Mouse (Mus musculus) hindbrain, embryonic 10.5 days (tissue): Measurements from ENCODE around the gene Ppp3ca. TPM values are rescaled to one million over a fixed set of nuclear protein-coding genes. Genes with fewer than 3 reads are reported as not detected.

Experiments used
- DNase-seq: peaks from one replicate; pipeline ENCODE4 v3.0.0-alpha.2; 2017; ENCODE audit warnings: low spot score
- H3K27ac ChIP-seq: fragments of 300-500 bp; sonication (generic); 2 replicates; pipeline ENCODE4 v1.5.1; 2016; ENCODE audit warnings: mild to moderate bottlenecking, moderate library complexity
- H3K27me3 ChIP-seq: fragments of 300-500 bp; sonication (generic); 2 replicates; pipeline ENCODE4 v1.6.1; 2016; ENCODE audit warnings: mild to moderate bottlenecking; ENCODE audit not compliant: poor library complexity, insufficient read depth, severe bottlenecking
- H3K36me3 ChIP-seq: fragments of 300-500 bp; sonication (generic); 2 replicates; pipeline ENCODE4 v1.6.1; 2016; ENCODE audit warnings: mild to moderate bottlenecking, moderate library complexity
- H3K4me1 ChIP-seq: fragments of 300-500 bp; sonication (generic); replicated peaks from 2 replicates; pipeline ENCODE4 v1.6.1; 2016; ENCODE audit warnings: mild to moderate bottlenecking
- H3K4me3 ChIP-seq: fragments of 300-500 bp; sonication (generic); 2 replicates; pipeline ENCODE4 v1.5.1; 2016; ENCODE audit warnings: mild to moderate bottlenecking, moderate library complexity
- H3K9me3 ChIP-seq: fragments of 300-500 bp; sonication (generic); 2 replicates; pipeline ENCODE4 v1.6.1; 2016; ENCODE audit warnings: mild to moderate bottlenecking, moderate library complexity
- WGBS: fragments of 180-500 bp; shearing (Covaris S2); methylation state at CpG from one replicate; pipeline ENCODE4 v1.1.7; 2016; 5-methylcytosine and 5-hydroxymethylcytosine counted together
- polyA plus RNA-seq: library from polyadenylated mRNA; unstranded; fragments of >200 nt; fragmentation: Nextera tagmentation; extraction: Ambion mirVana; gene quantifications from 2 replicates; pipeline ENCODE4 v1.2.1, GENCODE M21; 2016

Gene Ppp3ca
- polyA plus RNA-seq, 1 experiment from 2014 or later: 44.0 TPM

GRCm38 (mm10) chr3:136672870-136673269 is 2.9 kb downstream of the Ppp3ca start:
- no peak for DNase-seq
- Histone ChIP-seq H3K36me3 (no peaks in the 10 kb centered on the region), H3K9me3 (no peaks in the 10 kb centered on the region), H3K4me3 (no peak overlapping the region), H3K27me3 (no peaks in the 10 kb centered on the region), H3K27ac (no peak overlapping the region), H3K4me1 (peaks cover 22% of the 10 kb centered on the region)
- 88% methylated on average over 3 of the region's 3 CpGs for WGBS

- Histone ChIP-seq H3K4me1 (peaks cover 22% of the 10 kb centered on the region), H3K36me3 (no peaks in the 10 kb centered on the region), H3K27me3 (no peaks in the 10 kb centered on the region), H3K4me3 (no peak overlapping the region), H3K27ac (no peak overlapping the region), H3K9me3 (no peaks in the 10 kb centered on the region)
- no peak for DNase-seq
- 95% methylated on average over 2 of the region's 2 CpGs for WGBS
These were observed 3.4 kb downstream of the Ppp3ca start for GRCm38 (mm10) chr3:136673363-136673762.

DNA sequence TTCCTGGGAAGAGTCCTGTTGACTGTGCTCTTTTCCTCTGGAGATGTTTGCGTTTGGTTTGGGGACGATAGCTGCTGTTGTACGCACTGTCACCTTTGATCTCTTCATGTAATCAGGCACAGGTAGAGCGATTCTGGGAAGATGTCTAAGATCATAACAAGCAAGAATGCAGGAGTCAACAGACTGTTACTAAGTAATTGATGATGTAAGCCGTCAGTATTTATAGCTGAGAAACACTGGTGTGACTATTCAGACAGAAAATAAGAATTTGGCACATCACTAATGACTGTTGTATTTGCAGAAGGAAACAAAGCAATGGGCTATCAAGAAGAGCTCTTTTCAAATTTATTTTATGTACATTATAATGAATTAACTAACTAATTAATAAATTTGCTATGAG is 4.6 kb downstream of the Ppp3ca start:
- Histone ChIP-seq H3K27ac (no peak overlapping the region), H3K4me3 (no peak overlapping the region), H3K36me3 (no peaks in the 10 kb centered on the region), H3K4me1 (peaks cover 14% of the 10 kb centered on the region), H3K27me3 (no peaks in the 10 kb centered on the region), H3K9me3 (no peaks in the 10 kb centered on the region)
- no peak for DNase-seq
- WGBS: 83% methylated on average over 5 of the region's 5 CpGs

GRCm38 (mm10) chr3:136676991-136677390 is 7.1 kb downstream of the Ppp3ca start:
- Histone ChIP-seq H3K27ac (no peak overlapping the region), H3K36me3 (no peaks in the 10 kb centered on the region), H3K9me3 (no peaks in the 10 kb centered on the region), H3K4me3 (no peak overlapping the region), H3K27me3 (no peaks in the 10 kb centered on the region), H3K4me1 (peaks cover 17% of the 10 kb centered on the region)
- no peak for DNase-seq
- WGBS: 92% methylated on average over 2 of the region's 2 CpGs

- Histone ChIP-seq H3K27me3 (no peaks in the 10 kb centered on the region), H3K27ac (no peak overlapping the region), H3K9me3 (no peaks in the 10 kb centered on the region), H3K4me3 (no peak overlapping the region), H3K36me3 (no peaks in the 10 kb centered on the region), H3K4me1 (peaks cover 11% of the 10 kb centered on the region; the same call in 1 of the 2 replicates)
- 81% methylated on average over 8 of the region's 8 CpGs for WGBS
- DNase-seq: no peak
These were observed 8.5 kb downstream of the Ppp3ca start for GRCm38 (mm10) chr3:136678386-136678785.

DNA sequence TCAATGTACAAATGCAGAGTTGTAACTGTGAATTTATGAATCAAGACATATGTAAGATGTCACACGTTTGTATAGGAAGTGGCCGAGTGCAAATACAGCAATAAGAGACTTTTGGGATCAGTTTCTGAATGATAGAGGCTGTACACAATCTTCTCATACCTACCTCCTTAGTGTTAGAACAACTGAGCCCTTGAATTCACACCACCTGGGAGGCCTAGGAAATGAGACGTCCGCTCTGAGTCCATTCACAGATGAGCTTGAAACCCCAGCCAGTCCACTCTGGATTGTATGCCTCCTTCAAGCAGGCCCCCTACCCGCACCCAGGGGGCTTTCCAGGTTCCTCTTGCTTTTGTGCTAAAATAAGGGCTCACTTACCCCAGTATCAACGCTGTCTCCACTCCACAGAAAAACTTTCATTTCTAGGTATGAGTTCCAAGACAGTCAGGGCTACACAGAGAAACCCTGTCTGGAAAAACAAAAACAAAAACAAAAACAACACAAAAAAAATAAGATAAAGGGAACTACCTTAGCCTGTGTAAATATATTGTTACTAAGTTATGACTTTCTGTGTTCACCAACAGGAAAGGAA is 10.1 kb downstream of the Ppp3ca start:
- Histone ChIP-seq H3K9me3 (no peaks in the 10 kb centered on the region), H3K4me1 (peaks cover 11% of the 10 kb centered on the region; the same call in 1 of the 2 replicates), H3K27ac (no peak overlapping the region), H3K36me3 (no peaks in the 10 kb centered on the region), H3K27me3 (no peaks in the 10 kb centered on the region), H3K4me3 (no peak overlapping the region)
- DNase-seq: no peak
- 76% methylated on average over 6 of the region's 6 CpGs for WGBS

DNA sequence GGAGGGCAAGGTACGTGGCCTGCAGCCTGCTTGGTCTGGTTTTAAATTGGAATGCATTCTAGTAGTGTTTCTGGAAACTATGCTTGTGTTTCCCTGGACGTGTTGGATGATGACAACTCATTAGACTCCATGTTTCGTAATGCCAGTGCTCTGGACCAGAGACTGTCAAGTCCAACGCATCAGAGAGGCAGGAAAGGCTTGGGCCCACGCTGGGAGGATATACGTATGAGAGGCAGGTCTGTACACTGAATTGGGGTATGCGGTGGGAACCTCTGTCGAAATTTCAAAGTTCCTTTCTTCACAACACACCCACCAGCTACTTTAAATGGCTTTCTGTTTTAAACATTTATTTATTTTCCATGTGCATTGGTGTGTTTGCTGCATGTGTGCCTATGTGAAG is 12.3 kb downstream of the Ppp3ca start:
- WGBS: 93% methylated on average over 8 of the region's 8 CpGs
- DNase-seq: no peak
- no peaks in the 10 kb centered on the region for H3K9me3 ChIP-seq
- no peaks in the 10 kb centered on the region for H3K36me3 ChIP-seq
- H3K27me3 ChIP-seq: no peaks in the 10 kb centered on the region
- no peak overlapping the region for H3K27ac ChIP-seq
- H3K4me1 ChIP-seq: peaks cover 20% of the 10 kb centered on the region
- H3K4me3 ChIP-seq: no peak overlapping the region

- WGBS: 93% methylated on average over 15 of the region's 15 CpGs
- no peak overlapping the region for H3K27ac ChIP-seq
- no peak overlapping the region for H3K4me3 ChIP-seq
- H3K27me3 ChIP-seq: no peaks in the 10 kb centered on the region
- H3K36me3 ChIP-seq: no peaks in the 10 kb centered on the region
- H3K4me1 ChIP-seq: peaks cover 20% of the 10 kb centered on the region
- no peak for DNase-seq
- H3K9me3 ChIP-seq: no peaks in the 10 kb centered on the region
These were observed 14.5 kb downstream of the Ppp3ca start for GRCm38 (mm10) chr3:136684191-136684958.

- Histone ChIP-seq H3K36me3 (no peaks in the 10 kb centered on the region), H3K27ac (no peak overlapping the region), H3K27me3 (no peaks in the 10 kb centered on the region), H3K4me3 (no peak overlapping the region), H3K9me3 (no peaks in the 10 kb centered on the region), H3K4me1 (peaks cover 9% of the 10 kb centered on the region; the same call in 1 of the 2 replicates)
- WGBS: 89% methylated on average over 8 of the region's 8 CpGs
- DNase-seq: no peak
These were observed 16.5 kb downstream of the Ppp3ca start for GRCm38 (mm10) chr3:136686429-136686828.

GRCm38 (mm10) chr3:136688101-136688586 is 18.2 kb downstream of the Ppp3ca start:
- no peak for DNase-seq
- no peak overlapping the region for H3K4me3 ChIP-seq
- H3K4me1 ChIP-seq: peaks cover 9% of the 10 kb centered on the region; the same call in 1 of the 2 replicates
- H3K27me3 ChIP-seq: no peaks in the 10 kb centered on the region
- no peak overlapping the region for H3K27ac ChIP-seq
- no peaks in the 10 kb centered on the region for H3K36me3 ChIP-seq
- no peaks in the 10 kb centered on the region for H3K9me3 ChIP-seq
- whole genome bisulfite sequencing: 74% methylated on average over 9 of the region's 9 CpGs

- Histone ChIP-seq H3K9me3 (no peaks in the 10 kb centered on the region), H3K27me3 (no peaks in the 10 kb centered on the region), H3K4me1 (peaks cover 9% of the 10 kb centered on the region; the same call in 1 of the 2 replicates), H3K27ac (no peak overlapping the region), H3K4me3 (no peak overlapping the region), H3K36me3 (no peaks in the 10 kb centered on the region)
- 88% methylated on average over 7 of the region's 7 CpGs for WGBS
- DNase-seq: no peak
These were observed 20.0 kb downstream of the Ppp3ca start for GRCm38 (mm10) chr3:136689793-136690543.

- Histone ChIP-seq H3K4me1 (peaks cover 2% of the 10 kb centered on the region; the same call in 1 of the 2 replicates), H3K27me3 (no peaks in the 10 kb centered on the region), H3K9me3 (no peaks in the 10 kb centered on the region), H3K27ac (no peak overlapping the region), H3K4me3 (no peak overlapping the region), H3K36me3 (no peaks in the 10 kb centered on the region)
- 82% methylated on average over 7 of the region's 7 CpGs for WGBS
- no peak for DNase-seq
These were observed 22.1 kb downstream of the Ppp3ca start for GRCm38 (mm10) chr3:136691984-136692383.

DNA sequence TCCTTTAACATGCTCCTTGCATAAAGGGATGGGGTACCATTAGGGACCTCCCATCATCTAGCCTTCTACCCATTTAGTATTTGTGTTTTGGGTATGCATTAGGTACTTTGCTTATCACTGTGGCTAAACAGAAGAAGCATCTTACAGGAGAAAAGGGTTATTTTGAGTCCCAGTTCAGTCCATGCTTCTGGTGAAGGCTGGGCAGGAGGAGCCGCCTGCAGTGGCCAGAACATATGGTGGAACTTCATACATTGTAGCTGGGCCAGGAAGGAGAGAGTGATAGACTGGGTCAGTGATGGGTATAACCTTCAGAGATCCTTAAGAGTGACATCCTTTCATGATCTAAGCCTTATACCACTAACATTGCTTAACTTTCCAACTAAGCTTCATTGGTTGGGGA is 23.6 kb downstream of the Ppp3ca start:
- 95% methylated on average over 1 of the region's 1 CpGs for WGBS
- Histone ChIP-seq H3K27ac (no peak overlapping the region), H3K9me3 (no peaks in the 10 kb centered on the region), H3K36me3 (no peaks in the 10 kb centered on the region), H3K4me3 (no peak overlapping the region), H3K4me1 (no peaks in the 10 kb centered on the region), H3K27me3 (no peaks in the 10 kb centered on the region)
- no peak for DNase-seq
